Mouse (Mus musculus): Measurements from ENCODE around the gene Commd7.

GRCm38 (mm10) chr2:153632871-153633226, 268 bp upstream of the Commd7 start:
- TF ChIP-seq GATA1 (IDR thresholded peaks at IDR 0.05; ENCODE audit: low read length): no peak
- no peak for TF ChIP-seq TAL1 (IDR thresholded peaks at IDR 0.05; ENCODE audit: low read length)
